Comparison of ENCODE assay signal across 27 mouse cellular contexts in genomic region chr11:54975340-54975739, GRCm38 (mm10).
"Had no signal": no experiment of that assay in that cellular context is flagged by ENCODE, and none has a peak within 500 bp of the region (broad histone marks: within the 10 kb centered on the region; RNA-seq: fewer than 3 reads in every experiment).

No protein-coding gene starts in this region.

- DNase-seq: gastrocnemius, adult 2 months; gastrocnemius, postnatal 10 days; gastrocnemius, postnatal 25 days; heart, adult 18-20 months; heart, postnatal 14 days; heart, postnatal 36 days; kidney, adult 11 months; kidney, adult 2 months; kidney, adult 9 months; kidney, postnatal 14 days; kidney, postnatal 36 days; layer of hippocampus, adult 9-11 months; layer of hippocampus, postnatal 36 days; left cerebral cortex, postnatal 4 days had no signal

- H3K27ac ChIP-seq: gastrocnemius, adult 2 months; heart, embryonic 10.5 days; heart, embryonic 13.5 days; heart, embryonic 15.5 days; hindbrain, embryonic 10.5 days; hindbrain, embryonic 12.5 days; hindbrain, embryonic 15.5 days; hindbrain, postnatal 0 days; kidney, embryonic 15.5 days; kidney, postnatal 0 days; limb, embryonic 13.5 days; limb, embryonic 15.5 days; liver, embryonic 12.5 days had no signal

- H3K4me3 ChIP-seq: gastrocnemius, adult 2 months; heart, embryonic 10.5 days; heart, embryonic 13.5 days; heart, embryonic 15.5 days; hindbrain, embryonic 10.5 days; hindbrain, embryonic 12.5 days; hindbrain, embryonic 15.5 days; kidney, embryonic 15.5 days; limb, embryonic 13.5 days; limb, embryonic 15.5 days; liver, embryonic 12.5 days had no signal

- H3K36me3 ChIP-seq: hindbrain, embryonic 12.5 days; hindbrain, embryonic 15.5 days had no signal

- H3K27me3 ChIP-seq: heart, embryonic 13.5 days; heart, embryonic 15.5 days; hindbrain, embryonic 12.5 days; hindbrain, embryonic 15.5 days; kidney, embryonic 15.5 days; limb, embryonic 13.5 days; limb, embryonic 15.5 days; liver, embryonic 12.5 days had no signal

- H3K4me2 ChIP-seq: heart, embryonic 13.5 days; heart, embryonic 15.5 days; hindbrain, embryonic 12.5 days; hindbrain, embryonic 15.5 days; kidney, embryonic 15.5 days; limb, embryonic 13.5 days; limb, embryonic 15.5 days; liver, embryonic 12.5 days had no signal

- H3K9me3 ChIP-seq: heart, embryonic 10.5 days; heart, embryonic 13.5 days; heart, embryonic 15.5 days; hindbrain, embryonic 10.5 days; hindbrain, embryonic 12.5 days; hindbrain, embryonic 15.5 days; kidney, embryonic 15.5 days; limb, embryonic 13.5 days; limb, embryonic 15.5 days; liver, embryonic 12.5 days had no signal

- ATAC-seq: hindbrain, postnatal 0 days; intestine, embryonic 16.5 days; liver, embryonic 12.5 days had no signal

- H3K9ac ChIP-seq: heart, embryonic 13.5 days; heart, embryonic 15.5 days; hindbrain, embryonic 12.5 days; hindbrain, embryonic 15.5 days; kidney, embryonic 15.5 days; limb, embryonic 13.5 days; limb, embryonic 15.5 days; liver, embryonic 12.5 days had no signal
